8 mouse cellular contexts compared by ENCODE assay signal in the genomic region with DNA sequence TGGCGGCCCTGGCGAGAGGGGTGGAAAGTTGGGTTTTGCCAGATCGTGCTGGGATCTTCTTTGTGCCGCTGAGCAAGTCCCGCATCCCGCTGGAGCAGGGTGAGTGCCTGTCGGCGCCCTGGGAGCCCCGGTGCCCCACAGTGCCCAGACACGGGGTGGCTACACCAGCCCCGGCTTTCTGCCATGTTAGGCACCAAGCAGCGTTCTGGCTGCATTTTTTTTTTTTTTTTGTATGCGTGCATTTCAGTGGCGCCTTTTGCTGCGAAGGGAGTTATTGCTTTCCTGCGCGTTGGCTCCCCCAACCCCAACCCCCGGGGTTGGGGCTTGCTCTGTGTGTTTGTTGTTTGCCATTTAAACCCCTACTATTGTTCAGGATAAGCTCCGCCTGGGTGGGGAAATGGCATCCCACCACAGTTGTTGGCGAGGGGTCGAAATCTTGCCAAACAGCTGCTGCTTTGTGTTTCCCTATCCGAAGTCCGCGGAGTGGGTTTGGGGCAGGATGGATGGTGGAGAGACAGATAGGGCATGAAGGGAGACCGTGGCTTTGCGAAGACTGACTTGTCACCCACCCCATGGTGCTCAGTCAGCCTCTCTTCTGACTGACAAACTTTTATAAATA. TPM values are rescaled to one million over a fixed set of nuclear protein-coding genes. Genes with fewer than 3 reads are reported as not detected.
DNase-seq lines count a peak whose midpoint lies in the region; ATAC-seq lines count a peak whose summit lies in the region.

No protein-coding gene starts in this region.

- no peak for DNase-seq in heart, adult 9 months (ENCODE audit: low spot score in 2 of 2)
- DNase-seq in liver, embryonic 13.5 days, result no peak
- DNase-seq in ovary, postnatal 14 days (ENCODE audit: low spot score), result no peak
- DNase-seq in MN1 (ENCODE audit: low spot score), result no peak
- DNase-seq in T-cell, adult 2 months (ENCODE audit: low spot score), result no peak

- peak overlapping the region; percentile 66 for H3K9ac ChIP-seq in heart, embryonic 14.5 days (ENCODE audit: low read length)
- peak overlapping the region; percentile 78 for H3K9ac ChIP-seq in forebrain, embryonic 16.5 days (replicated peaks; ENCODE audit: low read depth, low read length)
- H3K9ac ChIP-seq in liver, embryonic 13.5 days, result no peak overlapping the region

- H3K27me3 ChIP-seq in heart, embryonic 14.5 days (ENCODE audit: control insufficient read depth, insufficient read depth, low read length), result peaks cover 22% of the 10 kb centered on the region
- no peaks in the 10 kb centered on the region; the same call in 1 of the 2 replicates for H3K27me3 ChIP-seq in forebrain, embryonic 16.5 days (replicated peaks; ENCODE audit: control insufficient read depth, insufficient read depth, low read length)
- peaks cover 47% of the 10 kb centered on the region for H3K27me3 ChIP-seq in liver, embryonic 13.5 days

- peak overlapping the region; percentile 87 for H3K4me2 ChIP-seq in heart, embryonic 14.5 days (ENCODE audit: low read length)
- H3K4me2 ChIP-seq in forebrain, embryonic 16.5 days (ENCODE audit: low read length), result peak overlapping the region; percentile 60
- peak overlapping the region; percentile 58 for H3K4me2 ChIP-seq in liver, embryonic 13.5 days

- H3K4me3 ChIP-seq in heart, embryonic 14.5 days (ENCODE audit: control insufficient read depth in 1 of 2, insufficient read depth in 1 of 2, low read depth in 1 of 2, low read length in 2 of 2), result peak overlapping the region; percentile 54 to 57
- H3K4me3 ChIP-seq in brown adipose tissue, adult 24 weeks (ENCODE audit: insufficient read depth, low read depth, low read length), result peak overlapping the region; percentile 61
- peak overlapping the region; percentile 61 for H3K4me3 ChIP-seq in forebrain, embryonic 16.5 days (replicated peaks; ENCODE audit: low read length)
- peak overlapping the region; percentile 48 for H3K4me3 ChIP-seq in liver, embryonic 13.5 days (replicated peaks)

- ATAC-seq in heart, embryonic 14.5 days (ENCODE audit: insufficient number of reproducible peaks, insufficient read depth, low FRiP score, low read depth), result peak; percentile 36; the same call in 1 of the 2 replicates
- peak; percentile 45 for ATAC-seq in forebrain, embryonic 16.5 days
- ATAC-seq in liver, embryonic 13.5 days (ENCODE audit: low read depth), result no peak

- no peaks in the 10 kb centered on the region for H3K9me3 ChIP-seq in heart, embryonic 14.5 days (ENCODE audit: control insufficient read depth, low read length)
- no peaks in the 10 kb centered on the region for H3K9me3 ChIP-seq in forebrain, embryonic 16.5 days (ENCODE audit: control insufficient read depth, low read length)
- no peaks in the 10 kb centered on the region for H3K9me3 ChIP-seq in liver, embryonic 13.5 days (replicated peaks)

- no peaks in the 10 kb centered on the region for H3K36me3 ChIP-seq in heart, embryonic 14.5 days (ENCODE audit: control insufficient read depth, insufficient read depth, low read length)
- no peaks in the 10 kb centered on the region for H3K36me3 ChIP-seq in forebrain, embryonic 16.5 days (ENCODE audit: control insufficient read depth, insufficient read depth)
- H3K36me3 ChIP-seq in liver, embryonic 13.5 days, result no peaks in the 10 kb centered on the region

- WGBS in heart, embryonic 14.5 days, result 21% methylated on average over 26 of the region's 26 CpGs
- WGBS in forebrain, embryonic 16.5 days, result 17% methylated on average over 26 of the region's 26 CpGs
- WGBS in liver, embryonic 13.5 days (ENCODE audit: insufficient replicate concordance), result 13% methylated on average over 26 of the region's 26 CpGs

- no peaks in the 10 kb centered on the region for H3K4me1 ChIP-seq in heart, embryonic 14.5 days (ENCODE audit: control insufficient read depth in 2 of 2, insufficient read depth in 2 of 2, low read length in 2 of 2)
- no peaks in the 10 kb centered on the region; the same call in 1 of the 2 replicates for H3K4me1 ChIP-seq in brown adipose tissue, adult 24 weeks (ENCODE audit: control insufficient read depth, insufficient read depth, insufficient read length, low read length)
- peaks cover 4% of the 10 kb centered on the region for H3K4me1 ChIP-seq in forebrain, embryonic 16.5 days (replicated peaks; ENCODE audit: control insufficient read depth, insufficient read depth, low read length)
- no peaks in the 10 kb centered on the region for H3K4me1 ChIP-seq in liver, embryonic 13.5 days (replicated peaks)

- no peak overlapping the region; a peak in 1 of 4 replicates for H3K27ac ChIP-seq in heart, embryonic 14.5 days (replicated peaks in 1 of 2; ENCODE audit: control insufficient read depth in 1 of 2, insufficient read depth in 1 of 2, low read depth in 2 of 2, low read length in 2 of 2)
- H3K27ac ChIP-seq in brown adipose tissue, adult 24 weeks (replicated peaks; ENCODE audit: low read depth, low read length), result 0 out of 2 replicates have a peak overlapping the region, but pooled peaks have one; percentile 31
- peak overlapping the region; percentile 83 for H3K27ac ChIP-seq in forebrain, embryonic 16.5 days (ENCODE audit: low read length)
- no peak overlapping the region for H3K27ac ChIP-seq in liver, embryonic 13.5 days

RNA-seq across cellular contexts. Expression of a gene that starts 1.0 kb away (rescaled TPM):
- 3.5 and 4.0 TPM in 2 replicates for polyA plus RNA-seq in heart, embryonic 14.5 days (2014; fragmentation: Nextera tagmentation; extraction: Ambion mirVana)
- polyA plus RNA-seq in brown adipose tissue, adult 24 weeks (2012; ENCODE audit: insufficient read depth, insufficient read length, missing spikeins), result 6.3 and 8.5 TPM in 2 replicates
- 16.9 and 17.1 TPM in 2 replicates for polyA plus RNA-seq in forebrain, embryonic 16.5 days (2015; fragmentation: Nextera tagmentation; extraction: Ambion mirVana)
- 0.38 and 0.66 TPM in 2 replicates for polyA plus RNA-seq in liver, embryonic 13.5 days (2015; fragmentation: Nextera tagmentation; extraction: Ambion mirVana)

Comparison
In these comparisons a context has a peak if more than half of its experiments do, and no peak if none do; other contexts are left out.
1. H3K27ac ChIP-seq: peak in brown adipose tissue, adult 24 weeks (single experiment) and forebrain, embryonic 16.5 days (single experiment); none in heart, embryonic 14.5 days (0 of 2) and liver, embryonic 13.5 days (single experiment).
2. Peak in every context shown above with its lines, with median percentiles within 50 percentile points of each other: H3K4me2 ChIP-seq and H3K4me3 ChIP-seq.